Mouse (Mus musculus) CH12.LX (cell line): ENCODE measurements around the gene Ppip5k2. TPM values are rescaled to one million over a fixed set of nuclear protein-coding genes. Genes with fewer than 3 reads are reported as not detected.

ENCODE experiments used
- DNase-seq: peaks from one replicate; pipeline ENCODE4 v3.0.0-alpha.2; 2013; ENCODE audit errors: extremely low read depth
- H3K27ac ChIP-seq: 2 replicates; pipeline ENCODE4 v1.5.1; 2012; ENCODE audit warnings: low read depth, mild to moderate bottlenecking, control low read depth, moderate library complexity; ENCODE audit not compliant: insufficient read depth
- H3K27me3 ChIP-seq: replicated peaks from 2 replicates; pipeline ENCODE3; 2012; ENCODE audit warnings: inconsistent platforms
- H3K36me3 ChIP-seq, 2 experiments: replicated peaks in 1 of 2; 2 replicates each; pipeline versions ENCODE3 to v1.6.1; 2012; ENCODE audit warnings: inconsistent platforms in 1 of 2, low read length in 1 of 2, mild to moderate bottlenecking in 1 of 2, mixed read lengths in 1 of 2, moderate library complexity in 1 of 2; ENCODE audit not compliant: control insufficient read depth in 1 of 2, insufficient read depth in 1 of 2
- H3K4me1 ChIP-seq, 2 experiments: 2 replicates each; pipeline ENCODE4 v1.6.1; 2012; ENCODE audit warnings: inconsistent platforms in 1 of 2, moderate library complexity in 1 of 2; ENCODE audit not compliant: insufficient read depth in 2 of 2, control insufficient read depth in 1 of 2
- H3K4me2 ChIP-seq: 2 replicates; pipeline ENCODE4 v1.6.1; 2012; ENCODE audit warnings: low read depth, mild to moderate bottlenecking, control low read depth; ENCODE audit not compliant: poor library complexity, insufficient read depth, severe bottlenecking
- H3K4me3 ChIP-seq, 3 experiments: fragments of 150-350 bp in 1 of 3; sonication (generic) in 1 of 3; replicated peaks in 1 of 3; 2 replicates each; pipeline versions ENCODE3 to v1.5.1; 2011 to 2012; ENCODE audit warnings: low read depth in 2 of 3, low read length in 2 of 3, mild to moderate bottlenecking in 2 of 3, moderate library complexity in 2 of 3, control low read depth in 1 of 3, improper control_type of control experiment in 1 of 3, inconsistent platforms in 1 of 3, mixed read lengths in 1 of 3; ENCODE audit not compliant: poor library complexity in 1 of 3
- H3K79me2 ChIP-seq: replicated peaks from 2 replicates; pipeline ENCODE4 v1.6.1; 2012; ENCODE audit warnings: mild to moderate bottlenecking, moderate library complexity; ENCODE audit not compliant: control insufficient read depth, poor library complexity, insufficient read depth, severe bottlenecking; ENCODE audit errors: extremely low read depth
- H3K9ac ChIP-seq: 2 replicates; pipeline ENCODE4 v1.6.1; 2012; ENCODE audit warnings: low read depth, mild to moderate bottlenecking, control low read depth, moderate library complexity; ENCODE audit not compliant: insufficient read depth
- H3K9me3 ChIP-seq: replicated peaks from 2 replicates; pipeline ENCODE3; 2012; ENCODE audit warnings: low read length, inconsistent platforms, mixed read lengths
- CHD2 ChIP-seq: IDR thresholded peaks from 2 replicates; pipeline ENCODE4 v1.6.1; 2011; ENCODE audit warnings: low read length, improper control_type of control experiment
- CTCF ChIP-seq, 2 experiments: IDR thresholded peaks in 1 of 2; conservative IDR thresholded peaks in 1 of 2; 2 replicates each; pipeline ENCODE4 v1.5.1; 2011 to 2012; ENCODE audit warnings: low read depth in 2 of 2, low read length in 2 of 2, improper control_type of control experiment in 1 of 2, inconsistent platforms in 1 of 2, mild to moderate bottlenecking in 1 of 2, moderate library complexity in 1 of 2
- EP300 ChIP-seq: IDR thresholded peaks from 2 replicates; pipeline ENCODE4 v1.6.1; 2011; ENCODE audit warnings: low read length, improper control_type of control experiment
- ETS1 ChIP-seq: conservative IDR thresholded peaks from 2 replicates; pipeline ENCODE4 v1.6.1; 2012; ENCODE audit warnings: low read depth, mild to moderate bottlenecking, inconsistent platforms, low read length, improper control_type of control experiment, moderate library complexity
- HCFC1 ChIP-seq: IDR thresholded peaks from 2 replicates; pipeline ENCODE4 v1.6.1; 2012; ENCODE audit warnings: low read depth, mild to moderate bottlenecking, inconsistent platforms, low read length, improper control_type of control experiment
- JUND ChIP-seq: conservative IDR thresholded peaks from 2 replicates; pipeline ENCODE4 v1.6.1; 2011; ENCODE audit warnings: low read depth, low read length, improper control_type of control experiment
- KAT2A ChIP-seq: IDR thresholded peaks from 2 replicates; pipeline ENCODE4 v1.6.1; 2012; ENCODE audit warnings: low read length, improper control_type of control experiment, inconsistent platforms; ENCODE audit not compliant: insufficient replicate concordance
- MAFK ChIP-seq: IDR thresholded peaks from 2 replicates; pipeline ENCODE4 v1.6.1; 2011; ENCODE audit warnings: low read length, improper control_type of control experiment; ENCODE audit not compliant: insufficient replicate concordance
- MEF2A ChIP-seq: IDR thresholded peaks from 2 replicates; pipeline ENCODE4 v1.6.1; 2014; ENCODE audit warnings: low read depth, mild to moderate bottlenecking, inconsistent platforms, low read length, improper control_type of control experiment, borderline replicate concordance
- NELFE ChIP-seq: IDR thresholded peaks from 2 replicates; pipeline ENCODE4 v1.6.1; 2011; ENCODE audit warnings: low read depth, low read length, improper control_type of control experiment
- NRF1 ChIP-seq: IDR thresholded peaks from 2 replicates; pipeline ENCODE4 v1.6.1; 2014; ENCODE audit warnings: low read depth, mild to moderate bottlenecking, inconsistent platforms, low read length, improper control_type of control experiment, moderate library complexity
- POLR2A ChIP-seq: IDR thresholded peaks from 2 replicates; pipeline ENCODE4 v1.6.1; 2011; ENCODE audit warnings: low read depth, mild to moderate bottlenecking, improper control_type of control experiment, low read length
- RCOR1 ChIP-seq: conservative IDR thresholded peaks from 2 replicates; pipeline ENCODE4 v1.6.1; 2012; ENCODE audit warnings: low read depth, mild to moderate bottlenecking, inconsistent platforms, low read length, improper control_type of control experiment
- SIN3A ChIP-seq: IDR thresholded peaks from 2 replicates; pipeline ENCODE4 v1.6.1; 2012; ENCODE audit warnings: low read length, improper control_type of control experiment, inconsistent platforms
- UBTF ChIP-seq: IDR thresholded peaks from 2 replicates; pipeline ENCODE4 v1.6.1; 2012; ENCODE audit warnings: low read depth, mild to moderate bottlenecking, inconsistent platforms, low read length, improper control_type of control experiment, moderate library complexity
- USF2 ChIP-seq: conservative IDR thresholded peaks from 2 replicates; pipeline ENCODE4 v1.6.1; 2011; ENCODE audit warnings: low read depth, low read length, improper control_type of control experiment
- ZC3H11A ChIP-seq: IDR thresholded peaks from 2 replicates; pipeline ENCODE4 v1.6.1; 2012; ENCODE audit warnings: low read depth, mild to moderate bottlenecking, inconsistent platforms, low read length, improper control_type of control experiment
- ZMIZ1 ChIP-seq: IDR thresholded peaks from 2 replicates; pipeline ENCODE4 v1.6.1; 2012; ENCODE audit warnings: low read depth, mild to moderate bottlenecking, inconsistent platforms, low read length, improper control_type of control experiment
- ZNF384 ChIP-seq: IDR thresholded peaks from 2 replicates; pipeline ENCODE4 v1.6.1; 2012; ENCODE audit warnings: low read depth, low read length, improper control_type of control experiment, inconsistent platforms
- dilution Hi-C: fragments of 300-500 bp; cut with MboI; formaldehyde crosslinking; loops from 2 replicates; pipeline ENCODE4 v1.14.3; 2020; ENCODE audit warnings: low sequenced_read_pairs; ENCODE audit not compliant: extremely low pct_unique_long_range_greater_than_20kb, extremely low pct_ligation_motif_present
- in situ Hi-C: fragments of 300-500 bp; cut with MboI; formaldehyde crosslinking; loops from 3 replicates; pipeline ENCODE4 v1.14.3; 2019; ENCODE audit warnings: low sequenced_read_pairs, low pct_ligation_motif_present, low pct_unique_long_range_greater_than_20kb, mixed read lengths
- polyA plus RNA-seq: library from polyadenylated mRNA; unstranded; fragments of >175 nt; gene quantifications from 2 replicates; pipeline ENCODE4 v1.2.1, GENCODE M21; 2012; ENCODE audit warnings: low read depth; ENCODE audit not compliant: insufficient read length
- total RNA-seq, 2 experiments: library from RNA; depleted of rRNA; stranded (reverse); fragments of 300-350 nt in 1 of 2; fragments of >200 nt in 1 of 2; gene quantifications; 2 replicates each; pipeline ENCODE4 v1.2.3; 2012 to 2014

The Ppip5k2 gene
- total and polyA plus RNA-seq, 3 experiments: 27.4 to 44.9 (median 29.8) TPM

DNA sequence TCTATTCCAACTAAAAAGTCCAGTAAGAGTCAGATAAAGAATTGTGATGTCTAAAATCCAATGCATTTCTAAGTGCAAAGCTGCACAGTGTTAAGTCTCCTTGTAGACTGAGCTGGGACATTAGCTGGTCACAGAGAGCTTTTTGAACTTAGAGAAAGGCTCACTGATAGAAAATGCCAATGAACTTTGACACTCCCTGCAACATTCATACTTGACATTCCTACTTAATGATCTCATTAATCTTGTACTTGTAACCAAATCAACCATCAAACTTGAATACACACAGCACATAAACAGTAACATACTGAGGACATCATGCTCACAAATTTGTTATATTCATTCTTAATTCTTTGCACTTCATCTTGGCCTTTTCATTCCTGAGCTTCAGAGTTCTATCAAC lies 10.4 kb downstream of the Ppip5k2 start:
- H3K36me3 ChIP-seq: peaks cover 12 to 41% of the 10 kb centered on the region in 2 experiments
- H3K79me2 ChIP-seq: peaks cover 16% of the 10 kb centered on the region; the same call in 1 of the 2 replicates
- no peaks in the 10 kb centered on the region for H3K4me1 ChIP-seq
- DNase-seq: no peak
- no peak overlapping the region for H3K4me2 ChIP-seq
- no peak overlapping the region for H3K27ac ChIP-seq
- dilution Hi-C loops: no loop called here
- no peaks in the 10 kb centered on the region for H3K9me3 ChIP-seq
- H3K27me3 ChIP-seq: no peaks in the 10 kb centered on the region
- H3K9ac ChIP-seq: no peak overlapping the region
- no peak overlapping the region for H3K4me3 ChIP-seq
- in situ Hi-C loops: no loop called here
- TF ChIP-seq EP300 (no peak), MAFK (no peak), CTCF (conservative IDR thresholded peaks at IDR 0.05 in 1 of 2, IDR thresholded peaks at IDR 0.05 in 1 of 2; ENCODE audit: low read depth in 2 of 2, low read length in 2 of 2) (no peak), KAT2A (no peak), SIN3A (no peak), ZNF384 (no peak), NELFE (no peak), HCFC1 (no peak), POLR2A (no peak), USF2 (no peak), ETS1 (no peak), CHD2 (no peak), MEF2A (no peak), NRF1 (no peak)
- TF ChIP-seq, all 38 proteins: peak for 0

DNA sequence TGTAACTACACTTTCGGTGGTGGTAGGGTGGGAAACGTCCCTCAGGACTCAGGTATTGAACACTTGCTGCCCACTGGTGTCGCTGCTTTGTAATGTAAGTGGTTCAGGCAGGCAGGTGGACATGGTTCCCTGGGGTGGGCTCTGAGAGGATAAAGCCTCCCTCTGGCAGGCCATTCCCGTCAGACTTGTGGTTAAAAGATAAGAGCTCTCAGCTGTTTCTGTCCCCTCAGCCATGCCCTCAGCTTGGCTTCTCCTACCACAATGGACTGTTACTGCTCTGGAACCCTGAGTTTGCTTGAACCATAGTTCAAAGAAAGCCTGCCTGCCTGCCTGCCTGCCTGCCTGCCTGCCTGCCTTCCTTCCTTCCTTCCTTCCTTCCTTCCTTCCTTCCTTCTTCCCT lies 15.8 kb downstream of the Ppip5k2 start:
- TF ChIP-seq POLR2A (no peak), ZC3H11A (no peak), ZMIZ1 (no peak), JUND (no peak), UBTF (no peak), RCOR1 (no peak), USF2 (no peak)
- Histone ChIP-seq H3K79me2 (0 out of 2 replicates have a peak, but pooled peaks cover 5% of the 10 kb centered on the region), H3K4me2 (no peak overlapping the region), H3K27ac (no peak overlapping the region), H3K9me3 (no peaks in the 10 kb centered on the region), H3K9ac (no peak overlapping the region), H3K36me3 (peaks cover 25 to 53% of the 10 kb centered on the region in 2 experiments), H3K4me3 (no peak overlapping the region), H3K4me1 (no peaks in the 10 kb centered on the region), H3K27me3 (no peaks in the 10 kb centered on the region)
- in situ Hi-C loops (no loop called here), dilution Hi-C loops (no loop called here)
- DNase-seq: no peak
